Mouse (Mus musculus) limb, embryonic 12.5 days (tissue): ENCODE results near the gene Ctsz. TPM values are rescaled to one million over a fixed set of nuclear protein-coding genes. Genes with fewer than 3 reads are reported as not detected.
A peak's percentile ranks its signal among the peaks of the same experiment; 100 is the strongest.

Experiments used
- ATAC-seq: fragments of 200-750 bp; cut with Nextera tagmentation; 2 replicates; pipeline ENCODE4 v1.8.0; 2017; ENCODE audit warnings: low read depth, moderate TSS enrichment; ENCODE audit not compliant: insufficient number of reproducible peaks, insufficient read depth, low FRiP score, low TSS enrichment
- H3K27ac ChIP-seq: fragments of 300-500 bp; sonication (generic); 2 replicates; pipeline ENCODE4 v1.5.1; 2016; ENCODE audit warnings: mild to moderate bottlenecking, moderate library complexity
- H3K27me3 ChIP-seq: fragments of 300-500 bp; sonication (generic); 2 replicates; pipeline ENCODE4 v1.6.1; 2016; ENCODE audit warnings: mild to moderate bottlenecking, moderate library complexity
- H3K36me3 ChIP-seq: fragments of 300-500 bp; sonication (generic); 2 replicates; pipeline ENCODE4 v1.6.1; 2016; ENCODE audit warnings: mild to moderate bottlenecking, moderate library complexity
- H3K4me1 ChIP-seq: fragments of 300-500 bp; sonication (generic); replicated peaks from 2 replicates; pipeline ENCODE4 v1.6.1; 2016
- H3K4me2 ChIP-seq: fragments of 300-500 bp; sonication (generic); 2 replicates; pipeline ENCODE4 v1.6.1; 2016; ENCODE audit warnings: mild to moderate bottlenecking, moderate library complexity
- H3K4me3 ChIP-seq: fragments of 300-500 bp; sonication (generic); replicated peaks from 2 replicates; pipeline ENCODE4 v1.5.1; 2016; ENCODE audit warnings: mild to moderate bottlenecking
- H3K9ac ChIP-seq: fragments of 300-500 bp; sonication (generic); replicated peaks from 2 replicates; pipeline ENCODE4 v1.6.1; 2016; ENCODE audit warnings: mild to moderate bottlenecking, moderate library complexity
- H3K9me3 ChIP-seq: fragments of 300-500 bp; sonication (generic); 2 replicates; pipeline ENCODE4 v1.6.1; 2016; ENCODE audit warnings: mild to moderate bottlenecking, moderate library complexity
- WGBS: fragments of 180-500 bp; shearing (Covaris S2); methylation state at CpG from one replicate; pipeline ENCODE4 v1.1.7; 2016; 5-methylcytosine and 5-hydroxymethylcytosine counted together
- polyA plus RNA-seq: library from polyadenylated mRNA; unstranded; fragments of >200 nt; fragmentation: Nextera tagmentation; extraction: Ambion mirVana; gene quantifications from 2 replicates; pipeline ENCODE4 v1.2.1, GENCODE M21; 2016

Gene Ctsz
- polyA plus RNA-seq, 1 experiment from 2014 or later: 105 TPM

DNA sequence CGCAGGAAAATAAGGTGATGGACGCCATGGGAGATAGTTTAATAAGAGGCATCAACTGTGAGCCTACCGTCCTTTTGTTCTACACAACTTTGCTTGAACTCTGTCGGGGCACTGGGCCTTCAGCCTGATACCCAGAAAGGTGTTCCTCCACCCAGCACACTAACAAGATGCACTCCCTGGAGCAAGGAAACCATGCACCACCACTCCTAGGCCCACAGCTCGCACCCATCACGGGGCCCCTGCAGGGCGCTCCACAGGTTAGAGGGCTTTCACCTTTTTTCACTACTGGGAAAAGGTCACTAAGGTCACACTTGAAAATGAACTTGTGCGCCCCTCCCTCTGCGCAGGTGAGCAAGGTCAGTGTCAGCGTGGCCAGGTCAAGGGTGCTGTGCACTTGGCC, 24.5 kb upstream of the Ctsz start:
- no peaks in the 10 kb centered on the region for H3K9me3 ChIP-seq
- WGBS: 45% methylated on average over 10 of the region's 10 CpGs
- ATAC-seq: peak; percentile 26; the same call in 1 of the 2 replicates
- peaks cover 60% of the 10 kb centered on the region for H3K36me3 ChIP-seq
- H3K27ac ChIP-seq: peak overlapping the region; percentile 75
- H3K9ac ChIP-seq: peak overlapping the region; percentile 71
- peaks cover 12% of the 10 kb centered on the region; the same call in 1 of the 2 replicates for H3K4me1 ChIP-seq
- no peaks in the 10 kb centered on the region for H3K27me3 ChIP-seq
- H3K4me3 ChIP-seq: peak overlapping the region; percentile 81
- H3K4me2 ChIP-seq: peak overlapping the region; percentile 97

- Histone ChIP-seq H3K36me3 (peaks cover 26% of the 10 kb centered on the region), H3K9me3 (no peaks in the 10 kb centered on the region), H3K27ac (no peak overlapping the region), H3K27me3 (no peaks in the 10 kb centered on the region), H3K4me3 (no peak overlapping the region), H3K9ac (no peak overlapping the region), H3K4me2 (no peak overlapping the region), H3K4me1 (peaks cover 12% of the 10 kb centered on the region; the same call in 1 of the 2 replicates)
- no peak for ATAC-seq
- 74% methylated on average over 2 of the region's 2 CpGs for whole genome bisulfite sequencing
Observed at GRCm38 (mm10) chr2:174459365-174459764, 20.5 kb upstream of the Ctsz start.

DNA sequence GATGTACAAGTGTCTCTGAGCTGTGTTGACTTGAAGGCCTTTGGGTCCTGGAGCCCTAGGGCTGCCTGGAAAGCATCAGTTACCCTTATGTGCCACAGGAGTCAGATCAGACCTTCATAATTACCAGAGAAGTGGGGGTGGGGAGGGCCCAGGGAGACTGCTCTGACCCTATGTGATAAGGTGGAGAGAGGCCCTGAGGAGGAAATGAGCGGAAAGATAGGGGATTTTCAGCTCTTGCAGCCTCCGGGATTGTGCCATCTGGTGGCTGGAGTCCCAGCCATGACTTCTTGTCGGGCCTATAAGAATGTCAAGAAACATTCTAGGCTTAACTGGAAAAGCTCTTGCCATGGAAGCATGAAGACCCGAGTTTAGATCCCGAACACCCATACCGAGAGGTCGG, 14.8 kb upstream of the Ctsz start:
- H3K4me1 ChIP-seq: no peaks in the 10 kb centered on the region
- H3K4me3 ChIP-seq: no peak overlapping the region
- no peaks in the 10 kb centered on the region for H3K9me3 ChIP-seq
- no peaks in the 10 kb centered on the region for H3K36me3 ChIP-seq
- no peak overlapping the region for H3K27ac ChIP-seq
- no peak for ATAC-seq
- H3K27me3 ChIP-seq: no peaks in the 10 kb centered on the region
- H3K4me2 ChIP-seq: no peak overlapping the region
- H3K9ac ChIP-seq: no peak overlapping the region
- 75% methylated on average over 7 of the region's 7 CpGs for WGBS

- Histone ChIP-seq H3K9me3 (no peaks in the 10 kb centered on the region), H3K9ac (no peak within 1 kb of the TSS), H3K27me3 (no peaks in the 10 kb centered on the region), H3K4me3 (no peak within 1 kb of the TSS), H3K36me3 (no peaks in the 10 kb centered on the region), H3K4me1 (peaks cover 10% of the 10 kb centered on the region; the same call in 1 of the 2 replicates), H3K4me2 (no peak within 1 kb of the TSS), H3K27ac (no peak within 1 kb of the TSS)
- 71% methylated on average over 4 of the region's 4 CpGs for WGBS
- no peak for ATAC-seq
Observed at GRCm38 (mm10) chr2:174450353-174450752, 11.5 kb upstream of the Ctsz start, which contains the start of gene Tubb1. TSS of gene Tubb1 (plus strand) at chr2:174450695.

DNA sequence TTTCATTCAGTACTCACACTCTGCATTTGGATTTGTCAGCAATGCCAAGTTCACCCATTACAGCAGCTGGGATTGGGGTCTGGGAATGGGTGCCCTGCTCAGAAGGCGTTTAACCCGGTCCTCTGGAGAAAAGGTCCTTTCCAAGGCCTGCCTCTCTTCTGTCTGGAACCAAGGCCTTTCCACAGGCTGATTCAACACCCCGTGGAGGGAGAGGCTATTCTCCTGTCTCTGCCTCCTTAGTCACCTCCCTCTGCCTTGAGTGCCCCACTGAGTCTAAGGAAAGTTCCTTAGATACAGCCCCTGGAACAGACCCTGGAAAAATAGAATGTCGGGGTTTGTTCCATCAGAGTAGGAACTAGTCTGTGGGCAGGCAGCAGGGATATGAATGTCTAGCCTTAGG, 9.6 kb upstream of the Ctsz start:
- no peak overlapping the region for H3K27ac ChIP-seq
- no peak overlapping the region for H3K4me3 ChIP-seq
- no peak overlapping the region for H3K9ac ChIP-seq
- no peak for ATAC-seq
- no peaks in the 10 kb centered on the region for H3K27me3 ChIP-seq
- no peak overlapping the region for H3K4me2 ChIP-seq
- H3K36me3 ChIP-seq: no peaks in the 10 kb centered on the region
- H3K9me3 ChIP-seq: no peaks in the 10 kb centered on the region
- WGBS: 86% methylated on average over 4 of the region's 4 CpGs
- H3K4me1 ChIP-seq: peaks cover 10% of the 10 kb centered on the region; the same call in 1 of the 2 replicates

DNA sequence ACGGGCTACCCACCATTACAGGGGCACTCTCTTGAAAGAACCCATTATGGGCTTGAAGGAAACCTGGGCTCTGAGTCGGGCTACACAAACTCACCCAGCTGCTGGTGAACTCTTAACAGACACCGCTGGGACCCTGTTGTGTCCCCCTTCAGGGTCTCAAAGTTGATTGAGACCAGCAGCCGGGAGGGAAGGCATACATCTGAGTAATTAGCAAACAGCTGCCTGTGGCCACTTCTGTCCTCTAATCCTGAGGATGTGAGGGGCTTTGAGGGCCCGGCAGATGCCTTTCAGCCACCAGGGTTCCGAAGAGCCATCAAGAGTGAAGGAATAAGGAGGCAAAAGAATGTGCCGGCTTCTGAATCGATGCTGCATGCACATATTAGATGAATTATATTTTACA, 8.1 kb upstream of the Ctsz start:
- 46% methylated on average over 8 of the region's 8 CpGs for WGBS
- Histone ChIP-seq H3K9me3 (no peaks in the 10 kb centered on the region), H3K36me3 (no peaks in the 10 kb centered on the region), H3K4me2 (no peak overlapping the region), H3K27me3 (no peaks in the 10 kb centered on the region), H3K4me1 (peaks cover 14% of the 10 kb centered on the region; the same call in 1 of the 2 replicates), H3K9ac (no peak overlapping the region), H3K4me3 (no peak overlapping the region), H3K27ac (peak overlapping the region; percentile 66; the same call in 1 of the 2 replicates)
- ATAC-seq: no peak

- Histone ChIP-seq H3K4me1 (peaks cover 14% of the 10 kb centered on the region; the same call in 1 of the 2 replicates), H3K36me3 (no peaks in the 10 kb centered on the region), H3K9ac (no peak overlapping the region), H3K27me3 (no peaks in the 10 kb centered on the region), H3K4me2 (no peak overlapping the region), H3K9me3 (no peaks in the 10 kb centered on the region), H3K27ac (peak overlapping the region; percentile 66; the same call in 1 of the 2 replicates), H3K4me3 (no peak overlapping the region)
- WGBS: 39% methylated on average over 7 of the region's 7 CpGs
- no peak for ATAC-seq
Observed at GRCm38 (mm10) chr2:174446492-174446891, 7.7 kb upstream of the Ctsz start.

DNA sequence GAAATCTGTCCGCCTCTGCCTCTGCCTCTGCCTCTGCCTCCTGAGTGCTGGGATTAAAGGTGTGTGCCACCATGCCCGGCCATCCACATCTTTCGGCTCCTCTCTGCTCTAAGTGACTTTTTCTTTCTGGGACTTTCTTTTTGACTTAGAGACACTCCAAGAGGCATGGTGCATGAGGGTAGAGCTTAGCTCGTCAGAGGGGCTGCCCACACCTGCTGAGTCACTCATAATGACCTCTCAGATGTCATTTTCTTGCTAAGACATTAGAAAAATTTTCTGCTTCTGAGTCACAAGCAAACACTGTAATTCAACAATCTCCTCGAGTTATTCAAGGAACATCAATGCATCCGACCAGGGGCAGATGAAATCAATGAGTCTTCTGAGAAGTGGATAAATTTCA, 6.2 kb upstream of the Ctsz start:
- no peak overlapping the region for H3K4me2 ChIP-seq
- H3K27ac ChIP-seq: no peak overlapping the region
- peaks cover 14% of the 10 kb centered on the region; the same call in 1 of the 2 replicates for H3K4me1 ChIP-seq
- 81% methylated on average over 6 of the region's 6 CpGs for WGBS
- no peaks in the 10 kb centered on the region for H3K9me3 ChIP-seq
- no peak for ATAC-seq
- H3K4me3 ChIP-seq: no peak overlapping the region
- no peaks in the 10 kb centered on the region for H3K36me3 ChIP-seq
- H3K27me3 ChIP-seq: no peaks in the 10 kb centered on the region
- no peak overlapping the region for H3K9ac ChIP-seq

DNA sequence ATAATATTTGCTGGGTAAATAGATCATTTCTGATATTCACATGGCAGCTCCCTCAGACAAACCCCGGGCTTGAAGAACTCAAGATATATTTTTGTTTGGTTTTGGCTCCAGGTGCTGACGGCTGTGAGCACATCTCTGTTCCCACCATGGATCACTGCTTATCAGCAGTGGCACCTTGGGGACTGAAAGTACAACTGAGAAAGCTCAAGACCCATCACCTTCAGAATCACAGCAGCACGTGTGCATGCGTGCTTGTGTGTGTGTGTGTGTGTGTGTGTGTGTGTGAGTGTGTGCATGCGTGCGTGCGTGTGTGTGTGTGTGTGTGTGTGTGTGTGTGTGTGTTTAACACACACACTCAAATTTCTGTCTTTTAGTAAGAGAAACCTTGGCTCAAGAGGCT, 5.5 kb upstream of the Ctsz start:
- Histone ChIP-seq H3K4me3 (no peak overlapping the region), H3K36me3 (no peaks in the 10 kb centered on the region), H3K9ac (no peak overlapping the region), H3K4me1 (peaks cover 15% of the 10 kb centered on the region; the same call in 1 of the 2 replicates), H3K27me3 (no peaks in the 10 kb centered on the region), H3K9me3 (no peaks in the 10 kb centered on the region), H3K27ac (no peak overlapping the region), H3K4me2 (no peak overlapping the region)
- WGBS: 92% methylated on average over 7 of the region's 7 CpGs
- no peak for ATAC-seq

- Histone ChIP-seq H3K4me1 (peaks cover 26% of the 10 kb centered on the region), H3K9ac (no peak overlapping the region), H3K36me3 (no peaks in the 10 kb centered on the region), H3K4me2 (no peak overlapping the region), H3K27ac (no peak overlapping the region), H3K9me3 (no peaks in the 10 kb centered on the region), H3K4me3 (no peak overlapping the region), H3K27me3 (no peaks in the 10 kb centered on the region)
- no peak for ATAC-seq
- WGBS: 71% methylated on average over 2 of the region's 2 CpGs
Observed at GRCm38 (mm10) chr2:174443046-174443445, 4.2 kb upstream of the Ctsz start.

- no peak overlapping the region for H3K9ac ChIP-seq
- peaks cover 32% of the 10 kb centered on the region for H3K4me1 ChIP-seq
- H3K27ac ChIP-seq: no peak overlapping the region
- H3K9me3 ChIP-seq: no peaks in the 10 kb centered on the region
- no peaks in the 10 kb centered on the region for H3K36me3 ChIP-seq
- 59% methylated on average over 9 of the region's 9 CpGs for WGBS
- H3K27me3 ChIP-seq: no peaks in the 10 kb centered on the region
- H3K4me3 ChIP-seq: no peak overlapping the region
- H3K4me2 ChIP-seq: no peak overlapping the region
- ATAC-seq: no peak
Observed at GRCm38 (mm10) chr2:174442460-174442859, 3.6 kb upstream of the Ctsz start.

GRCm38 (mm10) chr2:174441898-174442297, 3.1 kb upstream of the Ctsz start:
- Histone ChIP-seq H3K4me3 (no peak overlapping the region), H3K27me3 (no peaks in the 10 kb centered on the region), H3K4me2 (no peak overlapping the region), H3K27ac (no peak overlapping the region), H3K9ac (no peak overlapping the region), H3K36me3 (peaks cover 3% of the 10 kb centered on the region; the same call in 1 of the 2 replicates), H3K4me1 (peaks cover 33% of the 10 kb centered on the region), H3K9me3 (no peaks in the 10 kb centered on the region)
- no peak for ATAC-seq
- 80% methylated on average over 4 of the region's 4 CpGs for WGBS
